Mouse (Mus musculus) kidney, postnatal 10 days (tissue): ENCODE results near the gene Gm20683.

Experiments
- DNase-seq: peaks from one replicate; pipeline ENCODE4 v3.0.0; 2021; ENCODE audit warnings: mixed read lengths

Gene Gm20683

GRCm38 (mm10) chr17:25792615-25793014, 48.9 kb downstream of the Gm20683 start, which contains the start of gene Fam173a:
Gene Fam173a (minus strand): TSS chr17:25792901.
- DNase-seq, result peak; percentile 95

- peak; percentile 90 for DNase-seq
These were observed 49.6 kb downstream of the Gm20683 start for GRCm38 (mm10) chr17:25791843-25792527.

GRCm38 (mm10) chr17:25791320-25791842, 50.2 kb downstream of the Gm20683 start:
- DNase-seq, result peak; percentile 24

- DNase-seq, result no peak
These were observed 54.6 kb downstream of the Gm20683 start for GRCm38 (mm10) chr17:25786781-25787504.

GRCm38 (mm10) chr17:25786280-25786679, 55.3 kb downstream of the Gm20683 start, which contains the start of gene Ccdc78:
Gene Ccdc78 (plus strand): TSS chr17:25786580.
- DNase-seq, result no peak

- DNase-seq, result peak; percentile 98
These were observed 56.2 kb downstream of the Gm20683 start, which contains the start of gene Haghl for GRCm38 (mm10) chr17:25785281-25785745. Gene Haghl (minus strand): TSS chr17:25785673.
